Mouse (Mus musculus): ENCODE results near the gene Hsp90ab1.

Hsp90ab1 gene

GRCm38 (mm10) chr17:45573087-45573779 lies at the start of gene Hsp90ab1:
Hsp90ab1 (minus strand) TSS chr17:45573271.
- DNase-seq, result peak; percentile 99

DNA sequence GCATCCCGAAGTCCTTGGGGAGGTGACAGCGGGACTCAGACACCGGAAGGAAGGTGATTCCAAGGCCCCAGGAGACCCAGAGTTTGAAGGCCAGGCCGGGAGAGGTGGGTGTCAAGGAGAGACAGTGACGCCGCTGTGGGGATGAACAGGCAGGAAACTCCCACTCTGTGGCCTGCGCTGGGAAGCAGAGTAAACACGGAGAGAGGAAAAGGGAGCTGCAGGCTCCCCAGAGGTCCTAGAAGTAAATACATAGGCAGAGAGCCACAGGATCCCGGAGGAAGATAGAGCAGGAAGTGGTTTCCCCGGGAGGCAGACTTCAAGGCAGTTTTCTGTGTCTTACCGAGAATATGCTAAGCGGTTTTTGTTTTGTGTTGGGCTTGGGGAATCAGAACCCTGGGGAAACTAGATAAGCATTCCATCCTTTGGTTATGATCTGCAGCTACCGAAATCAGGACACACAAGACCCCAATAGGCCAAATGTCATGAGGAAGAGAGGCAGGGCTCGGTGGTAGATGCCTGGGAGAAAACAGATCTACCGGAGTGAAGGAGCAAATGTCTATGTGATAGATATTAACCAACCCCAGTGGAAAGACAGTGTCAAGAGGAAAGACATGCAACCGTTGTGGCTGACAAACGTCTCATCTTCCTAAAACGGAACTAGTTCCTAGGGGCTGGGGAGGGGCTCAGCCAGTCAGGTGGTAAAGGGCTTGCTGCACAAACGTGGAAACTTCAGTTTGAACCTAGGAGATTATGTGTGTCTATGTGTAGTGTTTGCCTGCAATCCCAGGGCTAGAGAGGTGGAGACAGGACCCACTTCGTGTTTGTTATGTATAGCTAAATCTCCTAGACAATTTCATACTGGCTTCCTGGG lies 46.5 kb upstream of the Hsp90ab1 start:
- DNase-seq, result peak; percentile 74

DNA sequence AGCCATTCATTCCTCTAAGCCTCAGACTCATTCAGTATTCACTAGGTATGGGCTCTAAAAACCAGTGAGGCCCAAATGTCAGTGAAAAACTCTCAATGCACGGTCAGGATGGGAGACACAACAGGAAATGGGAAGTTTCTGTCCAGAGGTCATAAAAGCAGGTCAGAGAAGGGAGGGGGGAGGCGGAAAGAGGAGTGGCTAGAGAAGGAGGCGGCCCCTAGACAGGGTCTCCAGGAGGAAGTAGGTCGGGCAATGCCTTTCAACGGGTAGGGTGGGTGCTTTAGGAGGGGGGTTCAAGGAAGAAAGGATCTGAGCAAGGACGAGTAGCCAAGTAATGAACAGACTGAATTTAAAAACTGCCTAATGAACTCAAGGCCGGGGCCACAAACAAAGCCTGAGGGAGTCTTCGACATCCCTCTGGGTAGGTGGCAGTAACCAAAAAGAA lies 45.9 kb upstream of the Hsp90ab1 start:
- peak; percentile 86 for DNase-seq

DNA sequence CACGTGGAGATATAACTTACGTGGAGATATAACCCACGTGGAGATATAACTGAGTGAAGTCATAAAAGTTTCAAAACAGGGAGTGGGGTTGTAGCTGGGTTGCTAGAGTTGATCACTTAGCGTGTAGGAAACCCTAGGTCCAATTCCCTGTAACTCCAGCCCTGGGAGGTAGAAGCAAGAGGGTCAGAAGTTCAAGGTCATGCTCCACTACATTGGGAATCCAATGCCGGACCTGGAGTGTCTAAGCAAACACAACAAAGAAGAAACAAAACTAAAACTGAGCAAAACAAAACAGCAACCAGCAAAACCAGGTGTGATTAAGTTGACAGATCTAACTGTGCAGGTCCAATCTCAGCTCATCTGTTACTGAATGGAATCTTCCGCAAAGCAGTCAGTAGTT lies 44.6 kb upstream of the Hsp90ab1 start:
- DNase-seq, result no peak

DNA sequence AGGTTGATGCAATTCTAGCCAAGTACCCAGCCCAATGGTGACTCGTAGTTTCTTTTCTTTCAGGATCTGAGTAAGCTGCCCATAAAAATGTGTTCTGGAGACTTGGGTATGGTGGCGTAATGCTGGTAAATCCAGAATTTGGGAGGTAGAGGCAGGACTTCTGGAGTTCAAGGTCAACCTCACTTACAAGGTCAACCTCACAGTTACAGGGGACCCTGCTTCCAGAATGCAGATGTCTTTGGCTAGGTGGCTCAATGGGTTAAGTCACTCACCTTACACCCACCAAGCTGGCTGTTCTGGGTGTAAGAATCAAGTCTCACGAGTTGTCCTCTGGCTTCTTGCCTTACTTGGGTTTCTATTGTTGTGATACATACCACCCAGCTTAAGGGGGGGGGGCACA lies 43.6 kb upstream of the Hsp90ab1 start:
- DNase-seq, result no peak

- DNase-seq, result no peak
Measured at GRCm38 (mm10) chr17:45616046-45616650, 43.1 kb upstream of the Hsp90ab1 start.

DNA sequence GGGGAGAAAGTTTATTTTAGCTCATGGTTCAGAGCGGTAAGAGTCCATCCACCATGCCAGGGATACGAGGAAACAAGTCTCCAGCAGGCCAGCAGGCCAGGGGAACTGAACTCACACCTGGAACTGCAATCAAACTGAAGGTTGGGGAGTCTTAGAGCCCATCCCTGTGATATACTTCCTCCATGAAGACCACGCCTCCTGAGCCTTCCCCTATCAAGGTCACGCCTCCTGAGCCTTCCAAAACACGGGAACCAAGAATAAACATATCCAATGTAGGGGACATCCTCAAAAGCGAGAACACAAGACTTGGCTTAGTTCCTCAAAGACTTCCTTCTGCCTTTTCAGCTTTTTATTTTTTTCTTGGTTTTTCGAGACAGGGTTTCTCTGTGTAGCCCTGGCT lies 39.9 kb upstream of the Hsp90ab1 start:
- DNase-seq, result no peak

DNA sequence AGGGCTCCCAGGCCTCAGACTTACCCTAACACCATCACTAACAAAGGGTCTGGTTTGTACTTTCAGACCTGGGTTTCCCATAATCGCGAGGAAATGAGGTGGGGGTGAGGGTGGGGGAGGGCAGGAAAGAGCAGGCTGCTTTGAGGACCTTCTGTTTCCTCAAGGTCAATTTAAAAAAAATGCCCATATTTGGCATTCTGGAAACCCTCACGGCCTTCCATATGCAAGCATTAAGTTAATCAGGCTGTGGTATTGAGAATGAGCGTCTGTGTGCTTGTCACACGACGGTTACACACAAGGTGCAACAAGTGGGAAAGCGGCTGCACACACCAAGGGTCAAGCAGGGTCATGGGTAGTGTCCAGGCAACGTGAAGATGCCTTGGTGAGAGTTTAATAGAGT lies 38.9 kb upstream of the Hsp90ab1 start:
- no peak for DNase-seq

- peak; percentile 79 for DNase-seq
Measured at GRCm38 (mm10) chr17:45610144-45610866, 37.2 kb upstream of the Hsp90ab1 start.

DNA sequence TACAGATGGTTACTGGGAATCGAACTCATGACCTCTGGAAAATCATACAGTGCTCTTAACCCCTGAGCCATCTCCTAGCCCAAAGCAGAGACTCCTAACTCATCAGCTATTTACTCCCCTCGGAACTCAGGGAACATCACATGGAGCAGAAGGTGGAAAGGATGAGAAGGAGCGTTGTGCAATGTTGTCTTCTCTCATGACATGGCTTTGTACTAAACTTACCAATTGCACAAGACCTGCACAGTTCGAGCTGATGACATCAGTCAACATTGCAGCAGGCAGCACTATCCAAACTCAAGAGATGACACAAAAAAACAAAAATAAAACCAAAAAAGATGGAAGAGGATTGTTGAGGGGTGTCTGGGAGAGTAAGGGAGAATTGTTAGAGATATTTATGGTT lies 35.3 kb upstream of the Hsp90ab1 start:
- no peak for DNase-seq

GRCm38 (mm10) chr17:45606992-45607879 lies 34.2 kb upstream of the Hsp90ab1 start:
- no peak for DNase-seq

GRCm38 (mm10) chr17:45602984-45603383 lies 29.9 kb upstream of the Hsp90ab1 start:
- no peak for DNase-seq

- no peak for DNase-seq
Measured at GRCm38 (mm10) chr17:45601877-45602304, 28.8 kb upstream of the Hsp90ab1 start, which contains the start of gene Mymx. Mymx (minus strand) TSS chr17:45602102.

DNA sequence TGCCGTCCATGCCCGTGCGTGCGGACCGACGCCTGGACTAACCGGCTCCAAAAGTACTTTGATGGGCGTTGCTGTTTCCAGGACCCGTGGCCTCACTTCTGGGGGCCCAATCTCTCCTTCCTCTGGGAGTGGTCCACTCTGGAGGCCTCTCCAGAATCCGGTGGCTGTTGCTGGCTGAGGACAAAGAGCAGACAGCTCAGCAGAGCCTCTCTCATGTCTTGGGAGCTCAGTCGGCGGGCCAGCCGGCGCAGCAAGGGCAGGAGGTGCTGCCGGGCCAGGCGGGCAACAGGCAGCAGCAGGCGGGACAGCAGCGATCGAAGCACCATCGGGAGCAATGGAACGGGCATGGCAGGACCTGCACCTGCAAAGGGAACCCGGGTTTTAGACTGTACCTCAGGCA lies 28.3 kb upstream of the Hsp90ab1 start:
- no peak for DNase-seq

DNA sequence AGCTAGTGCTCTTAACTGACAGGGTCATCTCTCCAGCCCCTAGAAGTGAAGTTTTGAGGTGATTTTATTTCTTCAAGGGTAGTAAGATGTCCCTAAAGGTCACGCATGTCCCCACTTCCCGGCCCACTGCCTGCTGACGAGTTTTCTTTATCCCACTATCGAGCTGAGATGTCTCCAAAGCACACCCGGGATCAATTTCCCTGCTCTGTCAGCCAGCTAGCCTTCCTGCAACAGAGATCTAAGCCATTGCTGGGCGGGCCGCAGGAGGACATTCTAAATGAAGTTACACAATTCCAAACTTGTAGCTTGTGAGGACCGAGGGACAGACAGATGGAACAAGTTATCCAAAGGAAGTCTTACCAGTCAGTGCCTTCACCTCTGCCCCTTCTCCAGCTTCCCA lies 27.2 kb upstream of the Hsp90ab1 start:
- DNase-seq, result no peak

DNA sequence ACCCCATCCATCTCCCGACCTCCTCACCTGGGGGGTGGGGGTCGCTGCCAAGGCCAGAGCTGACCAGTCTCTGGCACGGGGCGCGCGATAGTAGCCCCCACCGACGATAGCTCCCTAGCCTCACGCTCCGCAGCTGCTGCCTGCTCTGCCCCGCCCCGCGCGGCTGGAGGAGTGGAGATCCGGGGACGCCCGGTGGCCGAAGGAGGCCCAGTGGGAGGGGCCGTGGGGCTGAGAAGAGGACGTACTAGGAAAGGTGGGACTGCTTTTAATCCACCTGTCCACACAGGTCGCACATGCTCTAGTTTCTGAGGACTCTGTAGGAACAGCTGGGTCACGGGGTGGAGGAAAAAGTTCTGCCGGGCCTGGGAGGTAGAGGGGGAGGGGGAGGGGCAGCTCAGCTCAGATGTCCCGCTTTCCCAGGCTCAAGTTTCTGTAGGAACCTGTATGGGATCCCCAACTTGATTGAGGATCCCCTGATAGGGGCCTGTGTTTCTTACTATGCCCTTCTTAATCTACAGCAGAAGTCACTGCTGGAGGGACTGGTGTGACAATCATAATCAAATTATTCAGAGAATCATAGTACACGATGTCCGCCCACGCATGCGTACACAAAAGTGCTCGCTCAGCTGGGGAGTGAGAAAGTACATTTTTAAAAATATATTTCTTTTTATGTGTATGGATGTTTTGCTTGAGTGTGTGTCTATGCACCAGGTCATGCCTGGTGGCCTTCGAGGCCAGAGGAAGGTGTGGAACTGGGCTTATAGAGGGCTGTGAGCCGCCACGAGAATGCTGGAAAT lies 26.6 kb upstream of the Hsp90ab1 start, which contains the start of gene Slc29a1:
Gene Slc29a1 (minus strand): TSS at position 161 of the 797 bp plus-strand sequence.
- peak; percentile 87 for DNase-seq

- DNase-seq, result no peak
Measured at GRCm38 (mm10) chr17:45598891-45599290, 25.8 kb upstream of the Hsp90ab1 start.

- no peak for DNase-seq
Measured at GRCm38 (mm10) chr17:45598376-45598775, 25.3 kb upstream of the Hsp90ab1 start.

- peak; percentile 70 for DNase-seq
Measured at GRCm38 (mm10) chr17:45597787-45598186, 24.7 kb upstream of the Hsp90ab1 start.

- DNase-seq, result peak; percentile 91
Measured at GRCm38 (mm10) chr17:45596631-45597396, 23.7 kb upstream of the Hsp90ab1 start.

Data from lung, postnatal 10 days (tissue).